Mouse (Mus musculus) Patski (cell line): ENCODE measurements at regions not wholly inside any gene's neighbourhood (a gene's known extent, or its start where the extent isn't known, plus 50 kb on each side); places are given as distances from the start of the nearest gene placed in this dataset.

Experiments used
- ATAC-seq: fragments of 100-300 bp; one replicate; pipeline ENCODE4 v1.8.0; 2021
- CTCF ChIA-PET: fragments of 350-600 bp; sonication (Branson Sonifier 250); formaldehyde crosslinking; loops from one replicate; lab custom pipeline; 2022; ENCODE audit warnings: inconsistent platforms; lab: Charles Lee
- POLR2A ChIA-PET: fragments of 350-600 bp; sonication (Branson Sonifier 250); formaldehyde crosslinking; loops from one replicate; lab custom pipeline; 2022; ENCODE audit warnings: antibody characterized with exemption, inconsistent platforms; lab: Charles Lee
- DNase-seq: peaks from one replicate; pipeline ENCODE4 v3.0.0-alpha.2; 2011; ENCODE audit warnings: low read depth, low spot score
- H3K27me3 ChIP-seq: fragments of 371-371 bp; one replicate; pipeline ENCODE4 v1.5.1; 2021
- CTCF ChIP-seq: fragments of 100-300 bp; IDR thresholded peaks from one replicate; pipeline ENCODE4 v1.5.1; 2021
- in situ Hi-C: fragments of 300-500 bp; cut with MboI; formaldehyde crosslinking; loops from 3 replicates; pipeline ENCODE4 v1.11.1; 2018; ENCODE audit warnings: low pct_unique_long_range_greater_than_20kb, mixed read lengths

GRCm38 (mm10) chr1:150043061-150043460, 56.8 kb upstream of the Ptgs2 start:
- CTCF ChIA-PET: interaction anchor here (1.2 kb wide), 1 partner anchor 87 kb away, joined by 4 read pairs; no protein-coding TSS in a partner anchor
- no peak for TF ChIP-seq CTCF
- H3K27me3 ChIP-seq: no peaks in the 10 kb centered on the region
- in situ Hi-C loops: no loop called here
- ATAC-seq (peak; percentile 35), DNase-seq (no peak)
- POLR2A ChIA-PET: no interaction called here

GRCm38 (mm10) chr1:150041591-150041990, 58.2 kb upstream of the Ptgs2 start:
- ChIA-PET CTCF (no interaction called here), POLR2A (no interaction called here)
- ATAC-seq: peak; percentile 60
- no peaks in the 10 kb centered on the region for H3K27me3 ChIP-seq
- no peak for TF ChIP-seq CTCF
- in situ Hi-C loops: no loop called here
- no peak for DNase-seq

GRCm38 (mm10) chr1:150033729-150034128, 66.1 kb upstream of the Ptgs2 start:
- in situ Hi-C loops: no loop called here
- no peaks in the 10 kb centered on the region for H3K27me3 ChIP-seq
- DNase-seq (no peak), ATAC-seq (no peak)
- CTCF ChIA-PET: interaction anchor here (0.9 kb wide), 1 partner anchor 19 kb away, joined by 3 read pairs; no protein-coding TSS in a partner anchor
- no peak for TF ChIP-seq CTCF
- POLR2A ChIA-PET: no interaction called here

DNA sequence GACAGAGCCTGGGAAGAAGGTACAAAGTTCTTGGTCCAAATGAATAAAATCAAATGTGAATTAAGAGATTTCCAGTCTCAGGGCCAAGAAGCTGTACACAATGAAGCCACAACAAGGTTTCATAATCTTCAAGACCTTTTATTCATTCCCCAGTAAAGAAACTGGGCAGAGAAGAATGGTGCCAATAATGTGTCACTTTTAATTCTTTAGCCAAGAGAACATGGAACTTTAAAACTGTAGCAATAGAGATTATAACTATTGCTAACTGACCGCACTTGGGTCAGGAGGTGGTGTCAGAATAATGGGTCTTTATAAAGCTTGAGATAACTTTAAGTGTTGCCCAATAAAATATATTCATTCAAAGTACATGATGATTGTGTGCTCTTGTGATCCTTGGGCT, 68.1 kb upstream of the Ptgs2 start:
- ATAC-seq (no peak), DNase-seq (no peak)
- no peak for TF ChIP-seq CTCF
- ChIA-PET POLR2A (no interaction called here), CTCF (no interaction called here)
- in situ Hi-C loops: no loop called here
- no peaks in the 10 kb centered on the region for H3K27me3 ChIP-seq

- TF ChIP-seq CTCF: no peak
- H3K27me3 ChIP-seq: no peaks in the 10 kb centered on the region
- ATAC-seq (peak; percentile 79), DNase-seq (no peak)
- in situ Hi-C loops: no loop called here
- POLR2A ChIA-PET: no interaction called here
- CTCF ChIA-PET: no interaction called here
Observed at GRCm38 (mm10) chr1:150027265-150027664, 66.2 kb upstream of the Pla2g4a start.

DNA sequence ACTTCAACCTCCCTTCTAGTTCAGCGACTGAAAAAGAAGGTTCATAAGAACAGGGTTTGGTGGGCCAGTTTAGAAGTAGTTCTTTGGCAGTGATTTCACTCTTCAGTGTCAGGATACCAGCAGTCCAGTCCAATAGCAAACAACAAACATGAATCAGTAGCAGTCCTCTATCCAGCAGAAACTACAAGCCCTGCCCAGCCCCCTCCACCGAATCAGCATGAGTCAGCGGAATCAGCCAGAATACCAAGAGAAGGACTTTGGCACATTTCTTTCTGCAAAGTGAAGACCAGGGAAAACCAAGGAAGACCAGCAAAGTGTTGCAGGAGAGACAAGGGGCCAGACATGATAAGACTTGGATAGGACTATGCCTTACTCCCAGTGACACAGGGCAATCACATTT, 65.1 kb upstream of the Pla2g4a start:
- in situ Hi-C loops: no loop called here
- DNase-seq (no peak), ATAC-seq (no peak)
- CTCF ChIA-PET: interaction anchor here (1.4 kb wide), 1 partner anchor 123 kb away, joined by 3 read pairs; no protein-coding TSS in a partner anchor
- POLR2A ChIA-PET: no interaction called here
- TF ChIP-seq CTCF: no peak
- no peaks in the 10 kb centered on the region for H3K27me3 ChIP-seq

DNA sequence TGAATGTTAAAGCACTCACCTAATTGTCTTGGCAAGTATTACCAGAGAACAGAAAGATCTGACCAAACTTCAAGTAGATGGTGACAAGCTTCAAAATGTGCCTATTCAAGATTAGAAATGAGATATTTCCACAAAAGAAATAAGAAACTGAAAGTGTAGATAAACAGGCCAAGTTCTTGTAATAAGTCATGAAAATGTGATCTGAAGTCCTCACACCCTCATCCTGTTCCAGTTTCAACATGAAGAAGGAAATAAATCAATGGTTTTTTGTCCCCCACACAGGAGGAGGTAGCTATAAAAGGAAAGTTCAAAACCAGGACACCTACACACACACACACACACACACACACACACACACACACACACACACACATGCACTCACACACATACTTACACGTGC, 54.1 kb upstream of the Pla2g4a start:
- TF ChIP-seq CTCF: no peak
- no peak for DNase-seq
- no peaks in the 10 kb centered on the region for H3K27me3 ChIP-seq
- ChIA-PET CTCF (interaction anchor here (0.9 to 1.1 kb wide), 3 partner anchors 19 to 48 kb away, joined by 3 to 4 read pairs (median 3); no protein-coding TSS in a partner anchor), POLR2A (interaction anchor here (0.8 kb wide), 1 partner anchor 24 kb away, joined by 9 read pairs; no protein-coding TSS in a partner anchor)
- in situ Hi-C loops: no loop called here
- ATAC-seq: no peak

DNA sequence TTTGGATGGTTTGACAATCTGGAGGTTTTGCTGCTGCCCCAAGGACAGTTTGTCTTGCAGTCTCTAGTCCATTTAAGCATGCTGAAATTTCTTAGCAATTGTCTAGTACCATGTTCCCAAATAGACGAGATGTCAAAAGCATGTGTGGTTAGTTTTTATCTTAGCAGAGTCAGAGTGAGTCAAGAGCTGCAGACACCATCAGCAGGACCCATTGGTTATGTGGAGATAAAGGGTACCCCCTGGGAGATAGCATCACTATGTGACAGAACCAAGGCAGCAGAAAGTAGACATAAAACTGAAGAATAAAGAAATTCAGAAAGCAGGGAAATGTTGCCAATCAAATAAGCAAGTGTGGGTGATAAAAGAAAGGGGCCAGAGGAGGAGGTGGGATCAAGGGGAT, 51.4 kb upstream of the Pla2g4a start:
- no peak for TF ChIP-seq CTCF
- no peaks in the 10 kb centered on the region for H3K27me3 ChIP-seq
- ATAC-seq: no peak
- no peak for DNase-seq
- CTCF ChIA-PET: no interaction called here
- in situ Hi-C loops: no loop called here
- POLR2A ChIA-PET: no interaction called here
